Mouse (Mus musculus): ENCODE data around the gene Tas2r135. TPM values are rescaled to one million over a fixed set of nuclear protein-coding genes. Genes with fewer than 3 reads are reported as not detected.

Tas2r135 gene
- 1 to 10 TPM in 1 of 2 experiments, under 1 TPM in 1; 0.99 to 2.0 TPM for total RNA-seq (2021)
- long read RNA-seq, experiment 1, partial matches to known transcripts: 1 of 8 reads
- long read RNA-seq, experiment 1, other reads (novel, unspliced or antisense): 7 of 8 reads
- long read RNA-seq, experiment 2, partial matches to known transcripts: 0 of 3 reads
- long read RNA-seq, experiment 2, other reads (novel, unspliced or antisense): 3 of 3 reads

DNA sequence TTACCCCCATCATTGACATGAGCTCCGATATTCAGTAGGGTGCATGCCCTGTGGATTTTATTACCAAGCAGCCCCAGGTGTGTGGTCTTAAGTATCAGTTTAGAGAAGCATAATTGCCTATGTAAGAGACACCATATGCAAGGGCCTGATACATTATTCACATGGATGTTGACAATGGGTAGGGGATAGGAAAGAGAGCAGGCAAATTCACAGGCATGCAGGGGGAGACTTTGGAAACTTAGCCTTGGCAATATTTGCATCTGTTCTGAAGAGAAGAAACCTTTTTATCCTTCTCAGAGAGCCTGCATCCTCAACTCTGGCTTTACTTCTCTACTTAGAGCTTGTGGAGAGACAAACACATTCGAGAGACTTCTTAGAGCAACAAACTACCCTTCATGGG, at the start of gene Tas2r135:
Gene Tas2r135 (plus strand): TSS at position 301 of the 400 bp plus-strand sequence.
- no peak for DNase-seq

DNA sequence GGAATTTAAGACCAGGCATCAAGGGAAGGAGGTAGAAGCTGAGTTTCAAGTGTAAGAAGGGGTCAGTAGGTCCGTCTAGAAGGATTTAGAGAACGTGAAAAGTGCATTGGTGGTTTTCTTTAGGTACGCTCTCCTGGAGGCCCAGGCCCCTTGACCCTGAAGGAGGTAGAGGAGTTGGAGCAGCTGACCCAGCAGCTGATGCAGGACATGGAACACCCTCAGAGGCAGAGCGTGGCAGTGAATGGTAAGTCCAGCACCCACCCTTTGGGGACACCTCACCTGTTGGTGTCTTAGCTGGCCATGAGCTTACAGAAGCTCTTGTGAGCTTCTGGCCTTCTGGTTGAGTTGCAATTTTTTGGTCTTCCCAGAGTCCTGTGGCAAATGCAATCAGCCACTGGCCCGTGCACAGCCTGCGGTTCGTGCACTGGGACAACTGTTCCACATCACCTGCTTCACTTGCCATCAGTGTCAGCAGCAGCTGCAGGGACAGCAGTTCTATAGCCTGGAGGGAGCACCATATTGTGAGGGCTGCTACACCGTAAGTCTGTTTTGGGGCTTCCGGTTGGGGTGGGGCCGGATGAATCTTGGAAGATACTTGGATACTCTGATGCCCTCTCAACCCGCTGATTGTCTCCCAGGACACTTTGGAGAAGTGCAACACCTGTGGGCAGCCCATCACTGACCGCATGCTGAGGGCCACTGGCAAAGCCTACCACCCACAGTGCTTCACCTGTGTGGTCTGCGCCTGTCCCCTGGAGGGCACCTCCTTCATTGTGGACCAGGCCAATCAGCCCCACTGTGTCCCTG, 49.2 kb upstream of the Tas2r135 start:
- no peak for DNase-seq

DNA sequence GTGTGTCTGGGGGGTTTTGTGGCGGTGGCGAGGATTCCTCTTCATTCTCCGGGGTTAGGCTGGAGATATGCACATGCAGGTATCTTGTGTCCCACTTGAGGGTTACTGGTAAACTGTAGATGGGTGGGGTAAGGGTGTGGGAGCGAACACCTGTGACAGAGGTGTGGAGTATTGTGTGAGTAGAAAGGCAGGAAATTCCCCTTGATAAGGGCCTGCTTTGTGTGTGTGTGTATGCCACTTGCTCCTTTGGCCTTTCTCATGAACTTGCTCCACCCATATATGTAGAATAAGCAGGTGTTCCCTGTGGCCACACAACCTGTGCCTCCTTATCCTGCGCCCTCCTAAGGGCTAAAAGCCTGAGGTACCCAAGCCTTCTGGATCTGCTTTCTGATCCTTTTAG, 48.3 kb upstream of the Tas2r135 start:
- no peak for DNase-seq

DNA sequence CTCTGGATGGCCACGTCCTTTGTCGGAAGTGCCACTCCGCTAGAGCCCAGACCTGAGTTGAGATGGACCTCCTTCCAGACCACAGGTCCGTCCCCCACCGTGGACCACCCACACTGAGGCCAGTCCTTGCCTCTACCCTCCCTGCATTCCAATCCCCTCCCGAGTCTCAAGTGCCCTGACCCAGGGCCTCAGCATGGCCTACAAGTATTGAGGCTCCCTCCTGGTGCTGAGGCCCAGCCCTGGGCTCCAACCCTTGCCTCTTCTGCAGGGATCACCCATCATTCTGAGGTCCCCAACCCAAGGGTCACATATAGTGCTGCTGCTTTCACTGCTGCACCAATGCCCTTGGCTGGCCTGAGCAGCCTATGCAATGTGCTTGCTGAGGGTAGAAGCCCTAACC, 47.3 kb upstream of the Tas2r135 start:
- DNase-seq: no peak

DNA sequence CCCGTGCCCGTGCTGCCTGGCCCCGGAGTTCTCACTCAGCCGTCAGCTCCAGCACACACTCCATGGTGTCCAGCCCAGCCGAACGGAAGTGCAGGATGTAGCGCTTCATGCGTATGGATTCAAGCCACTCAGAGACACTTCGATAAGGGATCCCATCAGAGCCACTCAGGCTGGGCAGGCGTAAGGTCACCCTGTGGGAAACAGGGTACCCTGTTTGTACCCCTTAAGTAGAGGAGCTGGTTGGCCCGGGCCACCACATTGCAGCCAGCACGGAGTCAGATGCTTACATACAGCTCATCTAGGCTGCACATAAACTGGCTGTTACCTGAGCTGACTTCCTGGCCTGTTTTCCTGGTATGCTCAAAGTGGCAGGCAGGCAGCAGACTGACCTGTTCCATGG, 46.3 kb upstream of the Tas2r135 start:
- DNase-seq: no peak

DNA sequence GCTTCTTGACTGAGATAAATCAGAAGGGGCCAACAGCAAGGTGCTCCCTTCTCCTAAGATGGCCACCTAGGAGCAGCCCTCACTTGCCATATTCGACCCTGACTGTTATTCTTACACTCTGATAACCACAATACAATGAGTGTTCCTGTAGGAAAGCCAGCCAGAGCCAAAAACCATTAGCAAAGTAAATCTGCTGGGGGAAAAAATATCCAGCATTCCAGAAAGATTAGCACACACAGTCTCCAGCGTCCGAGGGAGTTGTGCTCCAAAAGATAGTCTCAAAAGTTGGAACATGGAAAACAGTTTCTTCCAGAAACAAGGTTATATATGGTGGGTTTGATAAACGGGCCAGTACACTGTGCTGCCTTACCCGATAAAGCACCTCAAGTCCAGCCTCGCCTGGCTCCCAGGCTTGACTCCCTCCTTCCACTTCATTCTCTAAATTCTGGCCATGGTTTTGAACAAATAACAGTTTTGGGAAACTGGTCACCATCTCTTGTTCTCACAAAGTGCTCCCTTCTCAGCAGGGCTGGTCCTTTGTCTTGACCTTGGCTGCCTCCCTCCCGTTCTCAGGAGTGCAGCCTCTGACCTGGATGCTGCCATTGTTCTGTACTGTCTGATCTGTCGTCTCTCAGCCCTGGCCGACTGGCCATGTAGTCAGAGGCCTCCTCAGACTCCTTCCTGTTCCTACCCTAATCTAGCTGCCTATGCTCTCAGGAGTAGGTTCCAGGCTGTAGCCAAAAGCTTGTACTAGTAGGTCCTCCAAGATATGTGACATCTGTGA, 45.7 kb upstream of the Tas2r135 start:
- DNase-seq: no peak

DNA sequence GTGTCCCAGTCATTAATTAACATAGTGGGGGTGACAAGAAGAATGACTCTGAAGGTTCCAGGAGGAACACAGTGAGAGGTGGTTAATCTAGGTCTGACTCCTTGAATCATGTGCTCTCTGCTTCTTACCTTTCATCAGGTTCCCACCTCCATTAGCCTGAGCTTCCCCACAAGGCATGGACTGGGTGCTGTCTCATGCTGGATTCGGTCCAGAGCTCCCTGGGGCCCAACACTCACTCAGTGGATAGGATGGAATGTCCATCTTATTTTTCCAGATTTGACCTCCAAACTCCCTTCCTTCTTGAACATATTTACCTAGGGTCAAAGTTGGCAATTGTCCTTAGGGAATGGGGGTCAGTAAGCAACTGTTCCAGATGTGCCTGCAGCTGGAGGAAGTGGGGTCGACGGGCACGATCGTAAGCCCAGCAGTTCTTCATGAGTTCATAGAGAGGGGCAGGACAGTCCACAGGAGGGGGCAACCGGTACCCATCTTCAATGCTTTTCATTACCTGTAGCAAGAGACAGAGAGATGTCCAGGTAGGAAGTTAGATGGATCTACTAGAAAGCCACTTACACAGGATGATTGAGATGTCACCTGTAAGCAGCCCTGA, 44.9 kb upstream of the Tas2r135 start:
- DNase-seq: no peak

DNA sequence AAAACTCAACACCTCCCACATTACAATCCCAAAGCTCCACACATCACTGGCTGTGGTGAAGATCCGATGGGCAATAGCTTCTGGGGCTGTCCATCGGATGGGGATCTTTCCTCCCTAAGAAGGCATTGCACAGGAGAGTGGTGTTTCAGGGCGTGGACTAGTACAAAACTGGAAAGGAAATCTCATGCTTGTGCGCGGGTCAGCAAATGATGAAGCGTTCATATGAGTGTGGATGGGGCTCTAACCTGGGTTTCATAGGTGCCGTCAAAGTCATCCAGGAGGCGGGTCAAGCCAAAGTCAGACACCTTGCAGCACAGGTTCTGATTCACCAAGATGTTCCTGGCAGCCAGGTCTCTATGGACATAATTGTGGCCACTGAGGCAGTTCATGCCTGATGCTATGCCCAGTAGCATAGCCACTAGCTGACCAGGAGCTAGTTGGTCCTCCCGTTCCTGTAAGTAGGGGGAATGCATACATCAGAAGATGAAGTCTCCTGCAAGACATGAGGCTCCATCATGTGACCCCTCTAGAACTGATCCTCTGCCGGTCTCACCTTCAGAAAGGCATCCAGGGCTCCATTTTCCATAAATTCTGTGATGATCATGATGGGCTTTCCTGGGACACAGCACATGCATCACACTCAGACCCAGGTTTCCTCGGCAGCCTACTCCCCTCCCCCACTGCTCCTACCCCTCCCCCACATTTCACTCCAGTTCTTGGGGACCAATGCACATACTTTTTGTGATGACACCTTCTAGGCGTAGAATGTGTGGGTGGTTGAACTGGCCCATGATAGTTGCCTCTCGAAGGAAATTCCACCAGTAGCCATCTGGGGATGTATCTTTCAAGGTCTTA, 44.0 kb upstream of the Tas2r135 start:
- no peak for DNase-seq

DNA sequence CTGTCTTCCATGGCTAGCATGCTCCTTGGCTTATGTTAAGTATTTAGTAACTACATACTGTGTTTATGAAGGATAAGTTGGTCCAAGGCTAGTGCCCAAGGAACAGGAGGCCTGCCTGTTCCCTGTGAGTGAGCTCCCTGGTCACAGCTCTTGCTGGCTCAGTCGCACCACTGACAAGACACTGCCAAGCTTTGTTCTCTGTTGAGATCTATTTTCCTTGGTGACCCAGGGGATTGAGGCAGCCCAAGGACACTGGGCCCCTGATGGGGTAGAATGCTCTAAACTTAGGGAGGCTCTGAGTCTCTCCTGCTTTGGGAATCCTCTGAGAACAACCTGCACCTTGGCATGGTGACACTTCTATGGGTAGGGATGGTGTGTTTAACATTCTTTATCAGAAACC, 43.2 kb upstream of the Tas2r135 start:
- no peak for DNase-seq

DNA sequence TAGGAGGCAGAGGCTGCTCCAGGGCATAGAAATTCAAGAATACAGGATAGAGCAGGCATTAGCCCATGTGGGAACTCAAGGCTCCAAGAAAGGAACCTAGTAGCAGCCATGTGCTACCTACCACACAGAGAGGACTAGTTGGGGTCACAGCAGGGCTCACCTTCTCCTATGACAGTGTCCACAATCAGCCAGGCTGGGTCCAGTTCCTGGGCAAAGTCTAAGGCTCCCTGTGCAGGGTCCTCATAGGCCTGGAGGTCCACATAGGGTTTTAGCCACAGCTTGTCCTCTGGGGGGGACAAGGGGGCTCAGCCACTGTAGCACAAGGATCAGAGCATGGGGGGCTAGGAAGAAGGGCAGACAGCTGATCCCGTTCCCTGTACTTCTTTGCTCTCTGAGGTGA, 42.7 kb upstream of the Tas2r135 start:
- no peak for DNase-seq

DNA sequence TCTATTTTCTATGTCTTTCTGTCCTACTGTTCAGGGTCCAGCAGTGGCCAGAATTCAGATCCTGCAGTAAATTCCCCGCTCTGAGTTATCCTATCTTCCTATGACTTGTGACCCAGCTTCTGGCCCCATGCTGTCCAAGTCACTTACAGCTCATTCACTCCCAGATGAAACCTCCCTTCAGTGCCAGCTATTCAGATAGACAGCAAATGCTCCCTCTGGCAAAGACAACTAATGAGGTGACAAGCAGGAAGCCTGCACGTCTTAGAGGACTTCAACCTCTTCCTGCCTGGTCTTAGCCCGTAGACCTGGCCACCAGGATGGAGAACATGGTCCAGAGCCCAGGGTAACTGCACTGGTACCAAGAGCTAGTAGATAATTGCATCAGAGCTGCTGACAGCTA, 42.3 kb upstream of the Tas2r135 start:
- no peak for DNase-seq

DNA sequence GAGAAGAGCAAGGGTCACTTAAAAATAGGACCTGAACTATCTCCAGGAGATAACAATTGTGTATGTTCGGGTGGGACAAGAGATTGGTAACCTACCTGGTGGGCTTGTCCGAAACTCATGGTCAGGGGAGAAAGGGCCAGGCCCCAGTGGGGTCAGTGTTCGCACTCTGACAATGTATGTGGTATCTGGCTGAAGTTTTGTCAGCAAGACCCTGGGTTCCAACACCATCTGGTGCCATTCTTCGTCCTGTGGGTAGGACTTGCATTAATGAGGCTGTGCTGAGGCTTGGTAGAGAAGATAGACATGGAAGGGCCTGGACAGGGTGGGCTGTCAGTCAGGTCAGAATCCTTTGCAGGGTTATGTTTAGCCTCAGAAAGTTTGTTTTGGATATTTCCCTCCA, 41.2 kb upstream of the Tas2r135 start:
- DNase-seq: no peak

DNA sequence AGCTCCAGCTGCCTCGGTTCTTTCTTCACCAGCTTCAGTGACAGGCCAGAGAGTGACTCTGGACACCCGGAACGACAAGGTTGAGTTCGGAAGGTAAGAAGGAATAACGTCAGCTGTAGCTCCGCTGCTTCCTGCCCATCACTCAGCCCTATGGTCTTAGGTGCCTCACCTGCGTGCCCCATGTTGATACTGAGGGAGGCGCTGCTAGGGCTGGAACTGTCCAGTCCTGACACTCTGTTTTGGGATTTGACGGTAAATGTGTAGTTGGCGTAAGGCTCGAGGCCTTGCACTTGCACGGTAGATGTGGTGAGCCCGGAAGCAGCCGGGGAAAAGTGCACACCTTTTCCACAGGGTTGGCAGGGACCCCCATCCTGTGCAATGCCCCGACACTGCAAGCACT, 40.6 kb upstream of the Tas2r135 start:
- DNase-seq: no peak

DNA sequence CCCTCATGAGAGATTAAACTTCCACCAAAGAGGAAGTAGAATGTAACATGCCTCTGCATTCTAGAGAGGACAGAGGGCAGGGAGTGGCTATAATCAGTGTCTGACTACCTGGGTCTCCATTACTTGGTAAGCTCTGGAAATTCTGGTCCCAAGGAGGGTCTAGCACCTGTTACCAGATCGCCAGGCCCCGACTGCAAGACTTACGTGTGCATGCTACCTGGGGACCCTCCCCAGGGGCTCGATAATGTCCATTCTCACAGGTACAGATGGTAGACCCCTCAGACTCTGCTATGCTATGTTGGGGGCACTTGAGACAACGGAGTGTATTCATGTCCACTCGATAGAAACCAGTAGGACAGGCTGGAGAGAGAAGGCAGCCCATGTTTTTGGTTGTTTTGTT, 40.0 kb upstream of the Tas2r135 start:
- DNase-seq: no peak

DNA sequence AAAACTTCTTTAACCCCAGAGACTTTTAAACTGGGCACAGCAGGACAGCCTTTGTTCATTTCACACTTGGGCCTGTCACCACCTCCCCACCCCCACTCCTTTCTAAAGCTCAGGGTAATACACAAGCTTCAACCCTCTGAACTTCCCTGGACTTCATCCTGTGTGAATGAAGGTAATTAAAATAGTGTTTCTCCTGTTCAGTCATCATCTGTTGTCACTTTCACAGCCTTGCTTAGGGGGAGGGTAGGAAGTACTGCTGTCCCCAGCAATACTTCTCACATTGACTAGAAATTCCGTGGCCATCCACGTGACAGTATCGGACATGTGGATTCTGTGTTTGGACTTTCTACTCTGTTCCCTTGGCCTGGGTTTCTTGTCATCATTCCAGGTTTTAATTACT, 35.4 kb upstream of the Tas2r135 start:
- no peak for DNase-seq

DNA sequence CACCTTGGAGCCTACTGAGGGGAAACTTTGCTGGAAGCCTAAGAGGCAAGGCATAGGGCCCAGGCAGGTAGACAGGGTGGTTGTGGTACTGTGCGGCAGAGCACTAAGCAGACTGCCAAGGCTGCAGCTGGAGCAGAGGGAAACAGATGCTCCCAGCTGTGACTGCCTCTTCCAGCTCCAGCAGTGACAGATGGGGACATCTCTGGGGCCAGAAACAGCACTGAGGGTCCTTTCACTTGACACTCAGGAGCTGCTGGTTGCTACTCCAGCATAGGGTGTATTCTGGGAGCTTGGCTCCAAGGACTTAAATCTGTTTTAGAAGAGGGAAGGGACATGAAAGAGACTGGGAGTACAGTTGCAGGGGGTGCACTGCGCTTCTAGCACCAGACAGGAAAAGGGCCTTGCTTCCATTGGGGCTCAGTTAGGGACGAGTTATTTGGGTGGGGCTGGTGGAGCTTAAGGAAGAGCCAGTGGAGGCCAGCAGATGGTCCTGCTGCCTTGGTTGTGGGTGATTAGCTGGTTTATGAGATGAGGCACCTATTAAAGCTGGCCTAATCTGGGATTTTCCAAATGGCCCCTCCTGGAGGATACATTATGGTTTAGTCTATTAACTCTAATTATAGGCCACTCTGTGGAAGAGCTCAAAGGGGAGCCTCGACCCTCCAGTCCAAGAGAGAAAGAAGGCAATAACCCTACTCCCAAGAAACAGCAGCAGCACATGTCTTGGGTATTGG, 34.4 kb upstream of the Tas2r135 start:
- DNase-seq: no peak

DNA sequence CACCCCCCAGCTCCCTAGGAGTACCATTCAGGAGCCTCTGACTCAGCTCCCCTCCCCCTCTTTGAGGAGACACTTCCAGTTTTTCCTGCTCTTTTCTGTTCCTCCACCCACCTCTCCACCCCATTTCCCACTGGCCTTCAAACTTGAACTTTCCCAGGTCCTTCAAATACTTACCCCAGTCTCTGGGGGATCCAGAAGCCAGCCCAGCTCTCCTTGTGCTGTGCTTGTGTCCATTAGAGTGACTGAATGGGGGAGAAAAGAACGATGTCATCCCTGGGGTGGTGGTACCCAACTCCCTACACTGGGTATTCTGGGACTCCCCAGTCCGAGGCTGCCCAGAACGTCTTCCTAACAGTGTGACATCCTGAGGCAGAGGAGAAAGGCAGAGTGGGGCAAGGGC, 33.2 kb upstream of the Tas2r135 start:
- DNase-seq: no peak

DNA sequence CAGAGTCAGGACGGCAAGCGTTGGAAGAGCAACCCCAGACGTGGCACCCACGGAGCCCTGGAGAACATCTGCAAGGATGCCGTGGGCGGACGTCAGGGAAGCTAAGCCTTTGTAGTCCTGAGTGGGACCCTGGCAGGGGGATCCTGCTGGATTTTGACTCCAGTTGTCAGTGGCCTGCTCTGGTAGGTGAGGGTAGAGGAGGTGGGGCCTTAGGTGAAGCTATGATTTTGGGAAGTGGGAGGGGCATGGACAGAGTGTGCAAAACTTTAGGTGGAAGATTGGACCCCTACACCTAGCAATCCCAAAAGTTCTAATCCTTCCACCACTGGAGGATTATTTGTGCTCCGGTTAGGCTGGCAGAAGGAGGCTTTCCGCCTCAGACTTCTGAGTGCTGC, 32.8 kb upstream of the Tas2r135 start:
- no peak for DNase-seq

DNA sequence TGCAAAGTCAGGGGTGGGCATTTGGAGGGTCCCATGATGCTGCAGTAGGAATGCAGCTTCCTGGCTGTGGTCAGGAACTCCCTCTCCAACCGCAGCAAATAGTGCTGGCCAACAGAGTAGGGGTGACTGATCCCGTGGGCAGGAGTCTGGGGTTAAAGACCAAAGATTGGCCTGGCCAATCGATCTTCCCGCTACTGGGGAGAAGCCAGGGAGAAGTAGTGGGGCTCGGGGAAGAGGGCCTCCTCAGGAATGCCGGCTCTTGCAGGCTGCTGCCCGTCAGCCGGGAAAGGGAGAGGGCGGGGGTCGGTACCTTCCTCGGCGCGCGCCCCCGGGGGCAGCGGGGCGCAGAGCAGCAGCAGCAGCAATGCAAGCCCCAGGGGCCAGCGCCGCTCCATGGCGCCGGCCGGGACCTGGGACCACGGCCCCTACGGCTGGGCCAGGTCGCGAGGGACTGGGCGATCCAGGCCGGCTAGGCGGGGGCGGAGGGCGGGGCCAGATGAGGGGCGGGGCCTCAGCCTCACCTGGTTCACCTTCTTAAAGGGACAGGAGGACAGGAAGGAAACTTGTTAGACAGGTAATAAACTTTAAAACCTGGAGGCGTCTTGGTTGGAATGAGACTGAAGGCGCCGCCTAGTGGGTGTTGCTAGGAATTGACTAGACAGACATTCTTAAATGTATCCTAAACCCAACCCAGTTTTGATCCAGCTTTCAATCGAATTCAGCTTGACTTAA, 32.3 kb upstream of the Tas2r135 start, which contains the start of gene Epha1:
Gene Epha1 (minus strand): TSS at position 453 of the 732 bp plus-strand sequence.
- peak; percentile 67 for DNase-seq

DNA sequence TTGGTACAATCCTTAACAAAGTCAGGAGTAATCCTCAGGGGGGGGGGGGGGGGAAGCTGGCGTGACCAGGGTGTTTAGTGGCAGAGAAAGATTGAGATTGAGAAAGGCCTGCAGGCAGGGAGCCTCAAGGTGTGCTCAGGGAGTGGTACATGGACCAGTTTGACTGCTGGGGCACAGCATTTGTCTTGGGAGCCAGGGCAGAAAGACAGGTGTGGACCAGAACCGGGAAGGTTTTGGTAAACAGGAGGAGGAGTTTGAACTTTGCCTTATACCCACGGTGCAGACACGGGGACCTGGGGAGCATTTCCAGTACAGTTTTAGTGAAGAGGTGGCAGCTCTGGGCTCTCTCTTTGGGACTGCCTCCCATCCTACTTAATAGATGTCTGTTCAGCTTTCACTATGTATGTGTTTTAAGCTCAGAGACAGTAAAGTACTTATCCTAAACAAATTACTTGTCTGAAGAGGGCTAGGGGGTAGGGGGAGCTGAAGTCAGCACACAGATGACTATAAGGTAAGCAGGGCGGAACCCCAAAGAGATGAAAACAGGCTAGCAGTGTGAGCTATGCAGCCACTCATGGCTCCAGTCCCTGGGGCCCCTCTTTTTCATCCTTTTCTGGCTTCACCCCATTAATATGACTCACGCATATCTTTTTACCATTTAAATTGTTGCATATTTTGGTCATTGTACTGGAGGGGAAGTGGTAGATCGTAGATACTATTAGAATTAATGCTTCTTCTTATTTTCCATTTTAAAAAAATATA, 31.4 kb upstream of the Tas2r135 start:
- no peak for DNase-seq

All from adrenal gland, postnatal 10 days (tissue).